Mouse (Mus musculus): ENCODE measurements around the gene Gm4894. TPM values are rescaled to one million over a fixed set of nuclear protein-coding genes. Genes with fewer than 3 reads are reported as not detected.

Gene Gm4894
- polyA plus RNA-seq, 1 experiment from 2014 or later: not detected

DNA sequence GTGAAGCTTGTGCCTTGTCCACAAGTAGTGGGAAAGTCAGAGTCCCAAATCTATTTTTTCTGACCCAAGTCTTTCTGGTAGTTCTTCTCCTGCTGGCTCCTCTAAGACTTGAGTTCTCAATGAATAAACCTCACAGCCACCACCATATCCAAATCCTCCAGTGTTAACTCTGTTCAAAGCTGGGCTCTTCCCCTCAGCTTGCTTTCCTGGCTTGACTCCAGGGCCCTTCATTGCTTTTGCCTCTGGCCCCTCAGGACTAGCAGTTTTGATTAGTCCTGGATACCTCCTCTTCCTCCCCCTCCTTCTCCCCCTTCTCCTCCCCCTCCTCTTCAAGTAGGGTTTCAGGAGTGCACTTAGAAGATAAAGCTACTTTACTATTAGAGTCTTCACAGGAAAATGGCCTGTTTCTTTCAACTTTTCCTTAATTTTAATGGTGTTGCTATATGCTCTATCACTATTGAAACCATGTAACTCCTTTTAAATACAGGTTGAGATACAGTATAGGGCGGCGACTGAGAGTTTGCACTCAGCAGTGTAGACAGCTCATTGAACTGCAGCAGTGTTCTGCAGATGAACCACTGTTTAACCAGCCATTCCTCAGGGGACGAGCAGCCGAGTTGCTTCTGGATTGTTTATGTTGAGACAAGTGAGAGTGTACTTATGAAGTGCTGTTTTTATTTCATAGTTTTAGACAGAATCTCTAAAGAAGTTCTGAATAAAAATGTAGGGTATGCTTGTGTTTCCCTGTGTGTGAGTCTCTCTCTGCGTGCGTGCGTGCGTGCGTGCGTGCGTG lies 26.4 kb downstream of the Gm4894 start:
- H3K36me3 ChIP-seq: no peaks in the 10 kb centered on the region
- ATAC-seq (ENCODE audit: insufficient number of reproducible peaks, insufficient read depth, low FRiP score, low TSS enrichment): no peak
- H3K4me3 ChIP-seq: no peak overlapping the region
- H3K4me1 ChIP-seq: no peaks in the 10 kb centered on the region; the same call in 1 of the 2 replicates
- WGBS: 83% methylated on average over 11 of the region's 11 CpGs
- H3K27ac ChIP-seq: no peak overlapping the region
- H3K9ac ChIP-seq: no peak overlapping the region
- H3K4me2 ChIP-seq (replicated peaks): no peak overlapping the region
- H3K27me3 ChIP-seq: no peaks in the 10 kb centered on the region
- no peaks in the 10 kb centered on the region for H3K9me3 ChIP-seq

DNA sequence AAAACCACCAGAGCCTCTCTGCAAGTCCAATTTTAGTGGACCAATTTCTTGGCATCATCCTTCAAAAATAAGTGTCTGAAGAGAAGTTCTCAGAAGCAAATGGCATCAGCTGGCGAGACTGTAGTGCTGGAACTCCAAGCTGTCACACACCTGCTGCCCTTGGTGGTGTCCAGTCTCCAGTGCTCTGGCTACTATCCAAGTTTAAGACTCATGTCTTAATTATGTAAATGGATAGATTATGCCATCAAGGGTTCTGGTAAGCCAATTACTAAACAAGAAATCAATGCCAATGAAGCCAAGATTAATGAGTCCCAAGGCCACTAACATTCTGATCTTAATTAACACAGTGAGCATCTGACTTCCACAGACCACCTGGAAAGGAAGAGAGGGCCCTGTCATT lies 44.8 kb downstream of the Gm4894 start:
- Histone ChIP-seq H3K36me3 (no peaks in the 10 kb centered on the region), H3K27me3 (no peaks in the 10 kb centered on the region), H3K9me3 (no peaks in the 10 kb centered on the region), H3K27ac (no peak overlapping the region), H3K9ac (no peak overlapping the region), H3K4me3 (no peak overlapping the region), H3K4me1 (no peaks in the 10 kb centered on the region), H3K4me2 (replicated peaks) (no peak overlapping the region)
- 76% methylated on average over 1 of the region's 1 CpGs for WGBS
- no peak for ATAC-seq (ENCODE audit: insufficient number of reproducible peaks, insufficient read depth, low FRiP score, low TSS enrichment)

DNA sequence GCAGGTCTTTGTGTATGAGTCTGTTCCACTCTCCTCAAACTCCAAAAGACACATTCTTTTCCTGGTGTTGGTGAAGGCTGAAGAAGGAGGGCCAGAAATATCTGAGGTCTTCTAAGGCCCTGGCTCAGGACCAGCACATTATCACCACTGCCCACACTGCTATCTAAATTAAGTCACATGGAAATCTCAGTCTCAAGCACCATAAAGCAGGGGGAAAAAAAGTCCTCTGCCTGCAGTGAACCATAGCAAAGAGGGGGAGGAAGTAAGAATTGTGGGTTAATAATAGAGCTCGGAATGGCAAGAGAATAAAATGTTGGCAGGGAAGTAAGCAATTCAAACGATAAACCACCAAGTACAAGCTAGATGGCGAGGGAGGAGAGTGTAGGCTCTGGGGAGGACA lies 57.2 kb downstream of the Gm4894 start:
- ATAC-seq (ENCODE audit: insufficient number of reproducible peaks, insufficient read depth, low FRiP score, low TSS enrichment): no peak
- Histone ChIP-seq H3K36me3 (no peaks in the 10 kb centered on the region), H3K9me3 (no peaks in the 10 kb centered on the region), H3K4me1 (no peaks in the 10 kb centered on the region), H3K4me2 (replicated peaks) (no peak overlapping the region), H3K4me3 (no peak overlapping the region), H3K9ac (no peak overlapping the region), H3K27me3 (no peaks in the 10 kb centered on the region), H3K27ac (no peak overlapping the region)
- 84% methylated on average over 3 of the region's 3 CpGs for WGBS

GRCm38 (mm10) chr9:49310821-49311220 lies 60.5 kb downstream of the Gm4894 start:
- Histone ChIP-seq H3K27ac (no peak overlapping the region), H3K4me3 (no peak overlapping the region), H3K9ac (no peak overlapping the region), H3K27me3 (no peaks in the 10 kb centered on the region), H3K4me1 (no peaks in the 10 kb centered on the region), H3K4me2 (replicated peaks) (no peak overlapping the region), H3K9me3 (no peaks in the 10 kb centered on the region), H3K36me3 (no peaks in the 10 kb centered on the region)
- ATAC-seq (ENCODE audit: insufficient number of reproducible peaks, insufficient read depth, low FRiP score, low TSS enrichment): no peak
- 75% methylated on average over 4 of the region's 4 CpGs for WGBS

- H3K4me2 ChIP-seq (replicated peaks): no peak overlapping the region
- H3K27me3 ChIP-seq: no peaks in the 10 kb centered on the region
- H3K4me1 ChIP-seq: no peaks in the 10 kb centered on the region
- H3K9me3 ChIP-seq: no peaks in the 10 kb centered on the region
- ATAC-seq (ENCODE audit: insufficient number of reproducible peaks, insufficient read depth, low FRiP score, low TSS enrichment): no peak
- no peak overlapping the region for H3K9ac ChIP-seq
- H3K36me3 ChIP-seq: no peaks in the 10 kb centered on the region
- no peak overlapping the region for H3K27ac ChIP-seq
- H3K4me3 ChIP-seq: no peak overlapping the region
These were observed 68.3 kb downstream of the Gm4894 start for GRCm38 (mm10) chr9:49318638-49319037.

Other genes with a start within 250 kb of the Gm4894 start
- gene Zw10, start 194.9 kb upstream of the Gm4894 start, polyA plus RNA-seq (2016; fragmentation: Nextera tagmentation; extraction: Ambion mirVana): 51.7 and 51.9 TPM in 2 replicates
- gene Tmprss5, start 169.3 kb upstream of the Gm4894 start, polyA plus RNA-seq (2016; fragmentation: Nextera tagmentation; extraction: Ambion mirVana): 0.99 and 1.0 TPM in 2 replicates
- 0.09 TPM in 1 of 2 replicates, not detected in the other for gene Drd2, start 90.1 kb downstream of the Gm4894 start, polyA plus RNA-seq (2016; fragmentation: Nextera tagmentation; extraction: Ambion mirVana)
- not detected in 2 replicates for gene Ankk1, start 176.5 kb downstream of the Gm4894 start, polyA plus RNA-seq (2016; fragmentation: Nextera tagmentation; extraction: Ambion mirVana)
- gene Ttc12, start 235.7 kb downstream of the Gm4894 start, polyA plus RNA-seq (2016; fragmentation: Nextera tagmentation; extraction: Ambion mirVana): 1.3 and 1.4 TPM in 2 replicates

All from embryonic facial prominence, embryonic 12.5 days (tissue).